ENCODE assay signal across 10 mouse cellular contexts in genomic region chr7:25780753-25781152, GRCm38 (mm10). TPM values are rescaled to one million over a fixed set of nuclear protein-coding genes. Genes with fewer than 3 reads are reported as not detected.
DNase-seq lines count a peak whose midpoint lies in the region; ATAC-seq and TF ChIP-seq lines count a peak whose summit lies in the region.
"Had no signal": no experiment of that assay in that cellular context is flagged by ENCODE, and none has a peak within 500 bp of the region (broad histone marks: within the 10 kb centered on the region; RNA-seq: fewer than 3 reads in every experiment).

No protein-coding gene starts in this region.

- H3K4me2 ChIP-seq in heart, embryonic 12.5 days, result no peak overlapping the region
- H3K4me2 ChIP-seq in forebrain, embryonic 16.5 days (ENCODE audit: low read length), result no peak overlapping the region

- WGBS in heart, embryonic 12.5 days, result 54% methylated on average over 4 of the region's 4 CpGs
- WGBS in lung, adult 2 months, result 45% methylated on average over 4 of the region's 4 CpGs
- whole genome bisulfite sequencing in forebrain, embryonic 16.5 days, result 53% methylated on average over 4 of the region's 4 CpGs
- WGBS in olfactory bulb, adult 2 months, result 54% methylated on average over 4 of the region's 4 CpGs

- peaks cover 40% of the 10 kb centered on the region for H3K4me1 ChIP-seq in heart, embryonic 12.5 days (replicated peaks)
- peaks cover 11% of the 10 kb centered on the region for H3K4me1 ChIP-seq in lung, adult 2 months (ENCODE audit: control insufficient read depth, insufficient read depth, low read length)
- peaks cover 14% of the 10 kb centered on the region for H3K4me1 ChIP-seq in forebrain, embryonic 16.5 days (replicated peaks; ENCODE audit: control insufficient read depth, insufficient read depth, low read length)
- H3K4me1 ChIP-seq in olfactory bulb, adult 2 months (ENCODE audit: control insufficient read depth, insufficient read depth, low read length), result peaks cover 9% of the 10 kb centered on the region

- peak overlapping the region; percentile 69; the same call in 1 of the 2 replicates for H3K27ac ChIP-seq in heart, embryonic 12.5 days (ENCODE audit: poor library complexity, severe bottlenecking)
- peak overlapping the region; percentile 41; the same call in 1 of the 2 replicates for H3K27ac ChIP-seq in forebrain, embryonic 16.5 days (ENCODE audit: low read length)
- H3K27ac ChIP-seq in olfactory bulb, adult 2 months (ENCODE audit: insufficient read depth, low read depth, low read length), result peak overlapping the region; percentile 12; the same call in 1 of the 2 replicates
- H3K27ac ChIP-seq: midbrain, embryonic 12.5 days had no signal

- no peak overlapping the region for H3K4me3 ChIP-seq in heart, embryonic 12.5 days
- H3K4me3 ChIP-seq in lung, adult 2 months (replicated peaks; ENCODE audit: extremely low read depth, low read depth, low read length), result no peak overlapping the region
- no peak overlapping the region for H3K4me3 ChIP-seq in forebrain, embryonic 16.5 days (replicated peaks; ENCODE audit: low read length)
- H3K4me3 ChIP-seq in olfactory bulb, adult 2 months (ENCODE audit: insufficient read depth, low read depth, low read length), result no peak overlapping the region

- TF ChIP-seq POLR2A in lung, adult 2 months (IDR thresholded peaks at IDR 0.05; ENCODE audit: borderline replicate concordance, extremely low read depth, low read depth, low read length), result no peak
- no peak for TF ChIP-seq POLR2A in olfactory bulb, adult 2 months (IDR thresholded peaks at IDR 0.05; ENCODE audit: insufficient read depth, low read depth, low read length)

- peak overlapping the region; percentile 74; the same call in 1 of the 2 replicates for H3K9ac ChIP-seq in heart, embryonic 12.5 days
- no peak overlapping the region for H3K9ac ChIP-seq in forebrain, embryonic 16.5 days (replicated peaks; ENCODE audit: low read depth, low read length)

- no peak for DNase-seq in heart, adult 8-10 months (ENCODE audit: low spot score)
- DNase-seq in lung, postnatal 36 days, result peak; percentile 17
- no peak for DNase-seq in lung, adult 2 months
- DNase-seq in cerebellum, adult 11 months, result no peak
- DNase-seq in cerebellum, adult 8-10 months, result no peak
- DNase-seq: kidney, adult 18-20 months had no signal

- no peak for ATAC-seq in heart, embryonic 12.5 days (ENCODE audit: insufficient number of reproducible peaks, low FRiP score)
- peak; percentile 6; the same call in 1 of the 2 replicates for ATAC-seq in forebrain, embryonic 16.5 days

- no peak for TF ChIP-seq CTCF in lung, adult 2 months (IDR thresholded peaks at IDR 0.05; ENCODE audit: insufficient read depth, low read length)
- TF ChIP-seq CTCF in olfactory bulb, adult 2 months (IDR thresholded peaks at IDR 0.05; ENCODE audit: insufficient read depth, low read depth, low read length), result no peak

- peaks cover 40% of the 10 kb centered on the region for H3K36me3 ChIP-seq in heart, embryonic 12.5 days
- no peaks in the 10 kb centered on the region for H3K36me3 ChIP-seq in forebrain, embryonic 16.5 days (ENCODE audit: control insufficient read depth, insufficient read depth)

- no peaks in the 10 kb centered on the region for H3K9me3 ChIP-seq in heart, embryonic 12.5 days (replicated peaks)
- no peaks in the 10 kb centered on the region for H3K9me3 ChIP-seq in forebrain, embryonic 16.5 days (ENCODE audit: control insufficient read depth, low read length)
- H3K9me3 ChIP-seq: midbrain, embryonic 12.5 days had no signal

- H3K27me3 ChIP-seq in heart, embryonic 12.5 days (replicated peaks), result no peaks in the 10 kb centered on the region
- no peaks in the 10 kb centered on the region for H3K27me3 ChIP-seq in forebrain, embryonic 16.5 days (replicated peaks; ENCODE audit: control insufficient read depth, insufficient read depth, low read length)
- H3K27me3 ChIP-seq: midbrain, embryonic 12.5 days had no signal

RNA-seq across cellular contexts. Expression of gene Axl, which starts 7.8 kb away (rescaled TPM):
- 60.6 and 61.8 TPM in 2 replicates for polyA plus RNA-seq in heart, embryonic 12.5 days (2016; fragmentation: Nextera tagmentation; extraction: Ambion mirVana)
- total RNA-seq in heart, adult 8-10 months (2022), result 10 to 100 TPM; 50.2 to 70.9 (median 65.9) TPM
- polyA plus RNA-seq in lung, adult 2 months (2012; rRNA removed), result 91.8 and 92.0 TPM in 2 replicates
- polyA plus RNA-seq in forebrain, embryonic 16.5 days (2015; fragmentation: Nextera tagmentation; extraction: Ambion mirVana), result 14.6 and 15.9 TPM in 2 replicates
- polyA plus RNA-seq in olfactory bulb, adult 2 months (2012; ENCODE audit: insufficient read depth, insufficient read length, low replicate concordance, missing spikeins), result not detected in 2 replicates

RNA-seq across cellular contexts. Expression of gene Hnrnpul1, which starts 26.2 kb away (rescaled TPM):
- 57.0 and 60.9 TPM in 2 replicates for polyA plus RNA-seq in heart, embryonic 12.5 days (2016; fragmentation: Nextera tagmentation; extraction: Ambion mirVana)
- total RNA-seq in heart, adult 8-10 months (2022), result 10 to 100 TPM; 65.8 to 82.6 (median 71.5) TPM
- polyA plus RNA-seq in lung, adult 2 months (2012; rRNA removed), result 43.8 and 49.9 TPM in 2 replicates
- polyA plus RNA-seq in forebrain, embryonic 16.5 days (2015; fragmentation: Nextera tagmentation; extraction: Ambion mirVana), result 44.2 and 46.6 TPM in 2 replicates
- 160 TPM in 1 of 2 replicates, not detected in the other for polyA plus RNA-seq in olfactory bulb, adult 2 months (2012; ENCODE audit: insufficient read depth, insufficient read length, low replicate concordance, missing spikeins)

RNA-seq across cellular contexts. Expression of gene Cyp2s1, which starts 36.0 kb away (rescaled TPM):
- polyA plus RNA-seq in heart, embryonic 12.5 days (2016; fragmentation: Nextera tagmentation; extraction: Ambion mirVana), result 2.7 and 3.1 TPM in 2 replicates
- 10 to 100 TPM in 1 of 4 experiments, 1 to 10 TPM in 3; 4.1 to 11.5 (median 5.2) TPM for total RNA-seq in heart, adult 8-10 months (2022)
- polyA plus RNA-seq in lung, adult 2 months (2012; rRNA removed), result 116 and 135 TPM in 2 replicates
- 1.0 and 1.1 TPM in 2 replicates for polyA plus RNA-seq in forebrain, embryonic 16.5 days (2015; fragmentation: Nextera tagmentation; extraction: Ambion mirVana)
- polyA plus RNA-seq in olfactory bulb, adult 2 months (2012; ENCODE audit: insufficient read depth, insufficient read length, low replicate concordance, missing spikeins), result not detected in 2 replicates

Comparison
In these comparisons a context has a peak if more than half of its experiments do, and no peak if none do; other contexts are left out.
1. H3K27ac ChIP-seq: peak in every context shown above with its lines; median percentile 69 in heart, embryonic 12.5 days; 41 in forebrain, embryonic 16.5 days; 12 in olfactory bulb, adult 2 months.
2. RNA of gene Cyp2s1, which starts 36.0 kb away (polyA plus RNA-seq): 116 to 135 TPM in lung, adult 2 months; 2.7 to 3.1 TPM in heart, embryonic 12.5 days, 1.0 to 1.1 TPM in forebrain, embryonic 16.5 days and not detected in olfactory bulb, adult 2 months; every median in the first group is over 10 times any median in the second.